Mouse (Mus musculus): ENCODE results near the gene Il11.
"Not testable (repeated sequence)": the region's sequence is repeated elsewhere in the genome, so short reads cannot be mapped to it uniquely, and the experiment has no call there.

Il11 gene

GRCm38 (mm10) chr7:4782759-4783158 lies at the start of gene Il11, which contains the start of gene Tmem190:
Gene Il11, minus strand, starts transcription at chr7:4782859.
Gene Tmem190, plus strand, starts transcription at chr7:4782937.
- no peak for DNase-seq (ENCODE audit: low spot score)

- no peak for DNase-seq (ENCODE audit: low spot score)
Observed at GRCm38 (mm10) chr7:4830476-4830875, 47.8 kb upstream of the Il11 start.

GRCm38 (mm10) chr7:4825365-4825764 lies 42.7 kb upstream of the Il11 start:
- no peak for DNase-seq (ENCODE audit: low spot score)

- DNase-seq (ENCODE audit: low spot score), result no peak
Observed at GRCm38 (mm10) chr7:4822162-4822907, 39.7 kb upstream of the Il11 start.

- no peak for DNase-seq (ENCODE audit: low spot score)
Observed at GRCm38 (mm10) chr7:4821690-4822089, 39.0 kb upstream of the Il11 start.

- not testable (repeated sequence) for DNase-seq (ENCODE audit: low spot score)
Observed at GRCm38 (mm10) chr7:4820925-4821324, 38.3 kb upstream of the Il11 start.

- no peak for DNase-seq (ENCODE audit: low spot score)
Observed at GRCm38 (mm10) chr7:4816559-4816958, 33.9 kb upstream of the Il11 start.

GRCm38 (mm10) chr7:4813105-4813791 lies 30.6 kb upstream of the Il11 start:
- DNase-seq (ENCODE audit: low spot score), result no peak

- DNase-seq (ENCODE audit: low spot score), result peak; percentile 97
Observed at GRCm38 (mm10) chr7:4812303-4813104, 29.8 kb upstream of the Il11 start, which contains the start of gene Ube2s. Gene Ube2s, minus strand, starts transcription at chr7:4812590.

- peak; percentile 42 for DNase-seq (ENCODE audit: low spot score)
Observed at GRCm38 (mm10) chr7:4811842-4812302, 29.2 kb upstream of the Il11 start.

- DNase-seq (ENCODE audit: low spot score), result not testable (repeated sequence)
Observed at GRCm38 (mm10) chr7:4811131-4811530, 28.5 kb upstream of the Il11 start.

- DNase-seq (ENCODE audit: low spot score), result no peak
Observed at GRCm38 (mm10) chr7:4806716-4807115, 24.1 kb upstream of the Il11 start.

- DNase-seq (ENCODE audit: low spot score), result no peak
Observed at GRCm38 (mm10) chr7:4802247-4802646, 19.6 kb upstream of the Il11 start.

- DNase-seq (ENCODE audit: low spot score), result no peak
Observed at GRCm38 (mm10) chr7:4795767-4796433, 13.2 kb upstream of the Il11 start.

- no peak for DNase-seq (ENCODE audit: low spot score)
Observed at GRCm38 (mm10) chr7:4794631-4795168, 12.0 kb upstream of the Il11 start.

- no peak for DNase-seq (ENCODE audit: low spot score)
Observed at GRCm38 (mm10) chr7:4793674-4794073, 11.0 kb upstream of the Il11 start.

GRCm38 (mm10) chr7:4793248-4793647 lies 10.6 kb upstream of the Il11 start:
- not testable (repeated sequence) for DNase-seq (ENCODE audit: low spot score)

- peak; percentile 90 for DNase-seq (ENCODE audit: low spot score)
Observed at GRCm38 (mm10) chr7:4792278-4793212, 9.9 kb upstream of the Il11 start, which contains the start of gene Rpl28. Gene Rpl28, plus strand, starts transcription at chr7:4792874.

- peak; percentile 38 for DNase-seq (ENCODE audit: low spot score)
Observed at GRCm38 (mm10) chr7:4789436-4789935, 6.8 kb upstream of the Il11 start, which contains the start of gene Tmem238. Gene Tmem238, minus strand, starts transcription at chr7:4789656.

All from ovary, postnatal 10 days (tissue).